Mouse (Mus musculus): ENCODE measurements around the gene Olfr823. TPM values are rescaled to one million over a fixed set of nuclear protein-coding genes. Genes with fewer than 3 reads are reported as not detected.
"Not testable (repeated sequence)": the region's sequence is repeated elsewhere in the genome, so short reads cannot be mapped to it uniquely, and the experiment has no call there.

The Olfr823 gene
- total RNA-seq (2021): not detected

- intact Hi-C loops (cut with DNase I); DNase-seq: not testable (repeated sequence)
These were observed at the start of gene Olfr823 for GRCm38 (mm10) chr10:130115283-130115682. Gene Olfr823 (minus strand): TSS chr10:130115383.

GRCm38 (mm10) chr10:130144121-130144520 lies 28.9 kb upstream of the Olfr823 start:
- intact Hi-C loops (cut with DNase I): no loop called here
- DNase-seq: no peak

GRCm38 (mm10) chr10:130142481-130142880 lies 27.3 kb upstream of the Olfr823 start:
- intact Hi-C loops (cut with DNase I); DNase-seq: not testable (repeated sequence)

- intact Hi-C loops (cut with DNase I): no loop called here
These were observed 19.6 kb upstream of the Olfr823 start for GRCm38 (mm10) chr10:130134811-130135210.

GRCm38 (mm10) chr10:130129900-130130299 lies 14.7 kb upstream of the Olfr823 start, which contains the start of gene Olfr824:
Gene Olfr824 (minus strand): TSS chr10:130130000.
- intact Hi-C loops (cut with DNase I); DNase-seq: not testable (repeated sequence)

More at GRCm38 (mm10) chr10:130134811-130135210, 19.6 kb upstream of the Olfr823 start:
- DNase-seq: no peak

GRCm38 (mm10) chr10:130116045-130116444 lies 862 bp upstream of the Olfr823 start:
- intact Hi-C loops (cut with DNase I): not testable (repeated sequence)

GRCm38 (mm10) chr10:130096104-130096503 lies 19.1 kb downstream of the Olfr823 start:
- no peak for DNase-seq
- intact Hi-C loops (cut with DNase I): no loop called here

More at GRCm38 (mm10) chr10:130116045-130116444, 862 bp upstream of the Olfr823 start:
- not testable (repeated sequence) for DNase-seq

- intact Hi-C loops (cut with DNase I): loop anchor here (2.0 kb wide), 1 partner anchor 1066 kb away; no protein-coding TSS in a partner anchor
- DNase-seq: peak; percentile 68
These were observed 22.2 kb downstream of the Olfr823 start for GRCm38 (mm10) chr10:130092838-130093440.

- no peak for DNase-seq
- intact Hi-C loops (cut with DNase I): no loop called here
These were observed 44.3 kb downstream of the Olfr823 start, which contains the start of gene Olfr822 for GRCm38 (mm10) chr10:130070910-130071309. Gene Olfr822 (plus strand): TSS chr10:130071210.

Other genes with a start within 250 kb of the Olfr823 start
- not detected for gene Olfr814, start 235.5 kb downstream of the Olfr823 start, total RNA-seq (2021)
- not detected for gene Olfr815, start 209.5 kb downstream of the Olfr823 start, total RNA-seq (2021)
- not detected for gene Olfr816, start 199.8 kb downstream of the Olfr823 start, total RNA-seq (2021)
- not detected for gene Olfr818, start 166.3 kb downstream of the Olfr823 start, total RNA-seq (2021)
- not detected for gene Olfr819, start 148.1 kb downstream of the Olfr823 start, total RNA-seq (2021)
- gene Olfr247, start 139.2 kb downstream of the Olfr823 start, total RNA-seq (2021): not detected
- not detected for gene Gm10310, start 130.3 kb downstream of the Olfr823 start, total RNA-seq (2021)
- not detected for gene Olfr820, start 102.8 kb downstream of the Olfr823 start, total RNA-seq (2021)
- not detected for gene Olfr821, start 85.0 kb downstream of the Olfr823 start, total RNA-seq (2021)
- not detected for gene Olfr822, start 44.2 kb downstream of the Olfr823 start, total RNA-seq (2021)
- not detected for gene Olfr824, start 14.6 kb upstream of the Olfr823 start, total RNA-seq (2021)
- gene Olfr825, start 51.4 kb upstream of the Olfr823 start, total RNA-seq (2021): not detected
- not detected for gene Olfr826, start 68.8 kb upstream of the Olfr823 start, total RNA-seq (2021)
- gene Olfr827, start 99.0 kb upstream of the Olfr823 start, total RNA-seq (2021): not detected
- gene Neurod4, start 164.9 kb upstream of the Olfr823 start, total RNA-seq (2021): not detected
- 1 to 10 TPM in 1 of 2 experiments, under 1 TPM in 1; 0.56 to 2.6 TPM for gene Tespa1, start 207.5 kb upstream of the Olfr823 start, total RNA-seq (2021)